Mouse (Mus musculus): ENCODE results near the gene Ifna6.

Gene Ifna6

GRCm38 (mm10) chr4:88845334-88845733, 18.1 kb downstream of the Ifna6 start:
- DNase-seq (ENCODE audit: low read depth, low spot score) = no peak

- DNase-seq (ENCODE audit: low read depth, low spot score) = no peak
Measured at GRCm38 (mm10) chr4:88849698-88850097, 22.5 kb downstream of the Ifna6 start, which contains the start of gene Ifna1. TSS of gene Ifna1 (plus strand) at chr4:88850087.

- no peak for DNase-seq (ENCODE audit: low read depth, low spot score)
Measured at GRCm38 (mm10) chr4:88851026-88851763, 24.0 kb downstream of the Ifna6 start.

GRCm38 (mm10) chr4:88859214-88859613, 32.0 kb downstream of the Ifna6 start:
- DNase-seq (ENCODE audit: low read depth, low spot score) = no peak

GRCm38 (mm10) chr4:88863309-88863708, 36.1 kb downstream of the Ifna6 start:
- DNase-seq (ENCODE audit: low read depth, low spot score) = no peak

GRCm38 (mm10) chr4:88864599-88864998, 37.4 kb downstream of the Ifna6 start:
- no peak for DNase-seq (ENCODE audit: low read depth, low spot score)

GRCm38 (mm10) chr4:88865011-88865569, 37.9 kb downstream of the Ifna6 start:
- DNase-seq (ENCODE audit: low read depth, low spot score) = no peak

- DNase-seq (ENCODE audit: low read depth, low spot score) = peak; percentile 37
Measured at GRCm38 (mm10) chr4:88867366-88867925, 40.2 kb downstream of the Ifna6 start.

GRCm38 (mm10) chr4:88867926-88868911, 41.0 kb downstream of the Ifna6 start:
- DNase-seq (ENCODE audit: low read depth, low spot score) = no peak

- DNase-seq (ENCODE audit: low read depth, low spot score) = no peak
Measured at GRCm38 (mm10) chr4:88872691-88873090, 45.5 kb downstream of the Ifna6 start.

GRCm38 (mm10) chr4:88875435-88876095, 48.3 kb downstream of the Ifna6 start:
- no peak for DNase-seq (ENCODE audit: low read depth, low spot score)

GRCm38 (mm10) chr4:88876520-88876919, 49.3 kb downstream of the Ifna6 start:
- no peak for DNase-seq (ENCODE audit: low read depth, low spot score)

Data from c-Kit-negative CD71-positive TER-119-positive erythroid progenitor cells, embryonic 14.5 days (primary cell).